Mouse (Mus musculus): ENCODE results near the gene Asb1. TPM values are rescaled to one million over a fixed set of nuclear protein-coding genes. Genes with fewer than 3 reads are reported as not detected.

Gene Asb1
- polyA plus RNA-seq, 1 experiment from 2014 or later, result 6.8 TPM

DNA sequence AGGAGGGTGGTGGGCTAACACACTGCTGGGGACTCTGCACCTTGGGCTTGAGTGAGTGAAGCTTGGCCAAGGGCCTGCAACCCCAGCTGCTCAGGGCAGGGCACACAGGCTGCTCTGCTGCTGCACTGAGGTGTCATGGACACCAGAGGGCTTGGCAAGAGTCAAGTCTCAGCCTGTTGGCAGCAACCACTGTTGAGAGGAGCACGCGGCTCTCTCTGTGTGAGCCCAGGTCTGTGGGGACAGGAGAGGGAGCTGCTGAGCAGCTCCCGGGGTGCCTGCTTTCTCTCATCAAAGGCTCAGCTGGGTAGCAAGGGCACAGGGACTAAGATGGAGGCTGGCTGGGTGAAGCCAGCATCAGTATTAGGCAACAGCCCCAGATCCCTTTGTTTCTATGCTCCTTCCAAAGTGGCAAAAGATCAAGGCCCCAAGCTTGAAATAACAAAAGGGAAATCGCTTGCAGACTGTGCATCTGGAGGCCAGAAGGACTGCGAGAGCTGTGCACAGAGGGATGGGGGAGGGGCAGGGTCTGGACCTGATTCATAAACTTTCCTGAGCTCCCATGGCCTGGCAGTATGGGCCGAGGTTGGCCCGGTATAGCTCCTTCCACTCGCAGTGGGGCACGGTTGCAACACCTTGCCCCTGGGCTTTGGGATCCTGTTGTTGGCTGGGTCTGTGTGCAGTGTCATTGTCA, 60.5 kb downstream of the Asb1 start:
- Histone ChIP-seq H3K36me3 (replicated peaks; ENCODE audit: control insufficient read depth, insufficient read depth, low read depth, low read length) (no peaks in the 10 kb centered on the region), H3K4me3 (ENCODE audit: low read depth, low read length) (no peak overlapping the region), H3K27ac (replicated peaks; ENCODE audit: low read depth, low read length) (peak overlapping the region; percentile 66), H3K9ac (replicated peaks; ENCODE audit: low read length) (no peak overlapping the region), H3K4me2 (ENCODE audit: low read depth, low read length) (no peak overlapping the region), H3K27me3 (ENCODE audit: control insufficient read depth, insufficient read depth, low read length) (no peaks in the 10 kb centered on the region; the same call in 1 of the 2 replicates), H3K4me1 (ENCODE audit: control insufficient read depth, insufficient read depth, low read length) (peaks cover 2% of the 10 kb centered on the region), H3K9me3 (replicated peaks; ENCODE audit: control insufficient read depth, low read length) (no peaks in the 10 kb centered on the region)
- peak; percentile 89 for DNase-seq (ENCODE audit: low spot score)
- peak; percentile 90 for ATAC-seq (replicated peaks; ENCODE audit: insufficient number of reproducible peaks, low FRiP score, low TSS enrichment, low read depth)
- 10% methylated on average over 9 of the region's 9 CpGs for WGBS

DNA sequence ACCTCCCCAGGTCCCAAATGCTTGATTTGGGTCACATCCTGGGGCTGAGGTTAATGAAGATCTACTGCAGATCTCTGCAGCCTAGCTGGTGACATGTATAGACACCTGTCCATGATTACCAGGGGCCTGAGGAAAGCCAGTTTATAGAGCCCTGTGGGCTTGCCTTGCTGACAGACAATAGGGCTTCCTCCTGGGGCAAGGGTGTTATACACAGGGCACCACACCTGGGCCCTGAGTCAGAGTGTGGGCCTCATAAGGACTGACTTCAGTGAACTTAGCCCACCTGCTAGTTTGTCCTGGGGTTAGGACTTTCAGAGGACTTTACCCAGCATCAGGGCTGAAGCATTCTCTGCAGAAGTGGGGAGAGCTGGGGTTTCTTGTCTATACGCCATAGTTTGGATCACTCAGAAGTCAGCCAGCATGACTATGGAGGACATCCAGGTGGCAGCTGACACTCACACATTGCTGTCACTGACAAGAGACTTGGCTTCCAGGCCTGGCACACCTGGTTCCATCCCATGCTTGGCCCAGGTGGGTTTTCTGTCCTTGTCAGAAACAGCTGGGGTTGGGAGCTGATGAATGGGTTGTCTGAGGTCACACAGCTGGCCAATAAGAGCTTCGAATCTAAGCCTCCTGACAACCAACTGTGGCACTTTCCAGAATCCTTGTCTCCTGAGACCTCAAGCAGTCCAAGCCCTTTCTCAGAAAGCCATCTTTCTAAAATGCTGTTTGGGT, 61.2 kb downstream of the Asb1 start:
- Histone ChIP-seq H3K27me3 (ENCODE audit: control insufficient read depth, insufficient read depth, low read length) (no peaks in the 10 kb centered on the region; the same call in 1 of the 2 replicates), H3K9me3 (replicated peaks; ENCODE audit: control insufficient read depth, low read length) (no peaks in the 10 kb centered on the region), H3K4me3 (ENCODE audit: low read depth, low read length) (no peak overlapping the region), H3K9ac (replicated peaks; ENCODE audit: low read length) (no peak overlapping the region), H3K4me1 (ENCODE audit: control insufficient read depth, insufficient read depth, low read length) (peaks cover 2% of the 10 kb centered on the region), H3K36me3 (replicated peaks; ENCODE audit: control insufficient read depth, insufficient read depth, low read depth, low read length) (no peaks in the 10 kb centered on the region), H3K27ac (replicated peaks; ENCODE audit: low read depth, low read length) (0 out of 2 replicates have a peak overlapping the region, but pooled peaks have one; percentile 66), H3K4me2 (ENCODE audit: low read depth, low read length) (no peak overlapping the region)
- ATAC-seq (replicated peaks; ENCODE audit: insufficient number of reproducible peaks, low FRiP score, low TSS enrichment, low read depth) (no peak), DNase-seq (ENCODE audit: low spot score) (no peak)
- WGBS, result 76% methylated on average over 2 of the region's 2 CpGs

DNA sequence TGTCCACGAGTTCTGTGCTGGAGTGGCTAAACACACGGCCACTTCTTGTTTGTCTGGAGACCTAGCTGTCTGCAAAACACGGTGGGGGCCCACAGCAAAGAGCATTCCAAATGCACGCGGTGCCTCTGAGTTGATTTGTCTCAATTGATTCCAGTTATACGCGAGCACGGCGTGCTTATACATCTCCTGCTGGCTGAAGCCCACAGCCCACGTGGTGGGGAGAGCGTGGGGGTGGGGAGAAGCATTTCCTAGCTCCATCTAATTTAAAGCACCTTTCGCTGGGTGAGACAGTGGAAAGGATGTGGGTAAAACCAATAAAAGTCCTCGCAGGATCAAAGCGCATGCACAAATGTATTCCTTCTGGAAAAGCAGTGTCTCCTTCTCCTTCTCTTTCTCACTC, 65.3 kb downstream of the Asb1 start:
- Histone ChIP-seq H3K9me3 (replicated peaks; ENCODE audit: control insufficient read depth, low read length) (no peaks in the 10 kb centered on the region), H3K36me3 (replicated peaks; ENCODE audit: control insufficient read depth, insufficient read depth, low read depth, low read length) (no peaks in the 10 kb centered on the region), H3K4me2 (ENCODE audit: low read depth, low read length) (no peak overlapping the region), H3K4me3 (ENCODE audit: low read depth, low read length) (no peak overlapping the region), H3K27ac (replicated peaks; ENCODE audit: low read depth, low read length) (peak overlapping the region; percentile 16; the same call in 1 of the 2 replicates), H3K9ac (replicated peaks; ENCODE audit: low read length) (no peak overlapping the region), H3K27me3 (ENCODE audit: control insufficient read depth, insufficient read depth, low read length) (no peaks in the 10 kb centered on the region), H3K4me1 (ENCODE audit: control insufficient read depth, insufficient read depth, low read length) (peaks cover under 1% of the 10 kb centered on the region; the same call in 1 of the 2 replicates)
- WGBS, result 56% methylated on average over 14 of the region's 14 CpGs
- ATAC-seq (replicated peaks; ENCODE audit: insufficient number of reproducible peaks, low FRiP score, low TSS enrichment, low read depth) (no peak), DNase-seq (ENCODE audit: low spot score) (peak; percentile 47)

DNA sequence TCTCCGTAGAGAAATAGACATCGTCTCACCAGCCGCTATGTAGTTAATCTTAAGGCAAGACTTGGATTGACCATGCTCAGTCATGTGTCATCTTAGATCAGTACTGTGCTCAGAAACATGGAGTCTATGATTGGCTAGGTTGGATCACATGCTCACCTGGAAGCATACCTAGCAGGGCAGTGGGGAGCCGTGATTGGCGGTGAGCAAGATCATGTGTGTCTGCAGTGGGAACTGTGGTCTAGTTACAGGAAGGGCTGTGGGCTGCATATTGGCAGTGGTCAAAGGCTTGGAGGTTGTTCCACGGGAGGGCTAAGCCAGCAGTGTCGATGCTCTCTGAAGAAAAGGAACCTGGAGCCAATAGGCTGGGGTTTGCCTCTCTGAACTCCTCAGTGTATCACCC, 66.4 kb downstream of the Asb1 start:
- DNase-seq (ENCODE audit: low spot score), result no peak
- H3K9me3 ChIP-seq (replicated peaks; ENCODE audit: control insufficient read depth, low read length), result no peaks in the 10 kb centered on the region
- no peak overlapping the region for H3K4me3 ChIP-seq (ENCODE audit: low read depth, low read length)
- no peaks in the 10 kb centered on the region for H3K36me3 ChIP-seq (replicated peaks; ENCODE audit: control insufficient read depth, insufficient read depth, low read depth, low read length)
- ATAC-seq (replicated peaks; ENCODE audit: insufficient number of reproducible peaks, low FRiP score, low TSS enrichment, low read depth), result no peak
- no peaks in the 10 kb centered on the region for H3K4me1 ChIP-seq (ENCODE audit: control insufficient read depth, insufficient read depth, low read length)
- 93% methylated on average over 7 of the region's 7 CpGs for WGBS
- no peak overlapping the region for H3K9ac ChIP-seq (replicated peaks; ENCODE audit: low read length)
- H3K27me3 ChIP-seq (ENCODE audit: control insufficient read depth, insufficient read depth, low read length), result no peaks in the 10 kb centered on the region
- no peak overlapping the region for H3K27ac ChIP-seq (replicated peaks; ENCODE audit: low read depth, low read length)
- no peak overlapping the region for H3K4me2 ChIP-seq (ENCODE audit: low read depth, low read length)

DNA sequence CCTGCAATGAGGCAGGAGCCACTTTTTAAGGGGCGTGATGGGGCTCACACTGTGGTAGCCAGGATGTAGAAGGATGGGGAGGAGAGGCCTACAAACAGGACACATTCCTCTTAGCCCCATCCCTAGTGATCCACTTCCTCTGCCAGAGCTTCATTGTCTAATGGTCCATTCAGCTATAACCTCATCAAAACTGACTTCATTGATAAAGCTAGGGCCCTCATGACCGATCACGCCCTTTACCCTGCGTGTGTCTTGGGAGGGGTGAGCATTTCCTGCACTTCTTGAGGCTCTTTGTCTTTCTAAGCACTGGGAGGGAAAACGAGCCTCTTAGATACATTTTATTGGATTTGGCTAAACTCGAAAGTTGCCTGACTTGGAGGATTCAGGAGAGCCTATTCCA, 66.8 kb downstream of the Asb1 start:
- H3K9ac ChIP-seq (replicated peaks; ENCODE audit: low read length), result no peak overlapping the region
- H3K36me3 ChIP-seq (replicated peaks; ENCODE audit: control insufficient read depth, insufficient read depth, low read depth, low read length), result no peaks in the 10 kb centered on the region
- H3K27ac ChIP-seq (replicated peaks; ENCODE audit: low read depth, low read length), result no peak overlapping the region
- 78% methylated on average over 6 of the region's 6 CpGs for WGBS
- H3K9me3 ChIP-seq (replicated peaks; ENCODE audit: control insufficient read depth, low read length), result no peaks in the 10 kb centered on the region
- no peak overlapping the region for H3K4me2 ChIP-seq (ENCODE audit: low read depth, low read length)
- no peak overlapping the region for H3K4me3 ChIP-seq (ENCODE audit: low read depth, low read length)
- H3K4me1 ChIP-seq (ENCODE audit: control insufficient read depth, insufficient read depth, low read length), result no peaks in the 10 kb centered on the region
- no peaks in the 10 kb centered on the region for H3K27me3 ChIP-seq (ENCODE audit: control insufficient read depth, insufficient read depth, low read length)
- no peak for DNase-seq (ENCODE audit: low spot score)
- no peak for ATAC-seq (replicated peaks; ENCODE audit: insufficient number of reproducible peaks, low FRiP score, low TSS enrichment, low read depth)

Other genes with a start within 250 kb of the Asb1 start
- gene Scly, start 242.2 kb upstream of the Asb1 start, polyA plus RNA-seq (2014; fragmentation: Nextera tagmentation; extraction: Ambion mirVana), result 10.9 and 11.7 TPM in 2 replicates
- gene Espnl, start 218.5 kb upstream of the Asb1 start, polyA plus RNA-seq (2014; fragmentation: Nextera tagmentation; extraction: Ambion mirVana), result 0.06 and 0.14 TPM in 2 replicates
- gene Klhl30, start 189.5 kb upstream of the Asb1 start, polyA plus RNA-seq (2014; fragmentation: Nextera tagmentation; extraction: Ambion mirVana), result 0.40 and 0.55 TPM in 2 replicates
- gene Erfe, start 174.1 kb upstream of the Asb1 start, polyA plus RNA-seq (2014; fragmentation: Nextera tagmentation; extraction: Ambion mirVana), result 1.3 and 2.0 TPM in 2 replicates
- gene Ilkap, start 141.7 kb upstream of the Asb1 start, polyA plus RNA-seq (2014; fragmentation: Nextera tagmentation; extraction: Ambion mirVana), result 178 and 193 TPM in 2 replicates
- 112 and 126 TPM in 2 replicates for gene Hes6, start 126.5 kb upstream of the Asb1 start, polyA plus RNA-seq (2014; fragmentation: Nextera tagmentation; extraction: Ambion mirVana)
- 0.97 and 1.2 TPM in 2 replicates for gene Per2, start 81.2 kb upstream of the Asb1 start, polyA plus RNA-seq (2014; fragmentation: Nextera tagmentation; extraction: Ambion mirVana)
- 7.2 and 8.4 TPM in 2 replicates for gene Traf3ip1, start 45.9 kb upstream of the Asb1 start, polyA plus RNA-seq (2014; fragmentation: Nextera tagmentation; extraction: Ambion mirVana)